Mouse (Mus musculus): Measurements from ENCODE around the gene Surf6. TPM values are rescaled to one million over a fixed set of nuclear protein-coding genes. Genes with fewer than 3 reads are reported as not detected.
A peak's percentile ranks its signal among the peaks of the same experiment; 100 is the strongest.
"Not testable (repeated sequence)": the region's sequence is repeated elsewhere in the genome, so short reads cannot be mapped to it uniquely, and the experiment has no call there.

The Surf6 gene
- total and polyA plus RNA-seq, 3 experiments: 5.2 to 26.6 (median 23.9) TPM

DNA sequence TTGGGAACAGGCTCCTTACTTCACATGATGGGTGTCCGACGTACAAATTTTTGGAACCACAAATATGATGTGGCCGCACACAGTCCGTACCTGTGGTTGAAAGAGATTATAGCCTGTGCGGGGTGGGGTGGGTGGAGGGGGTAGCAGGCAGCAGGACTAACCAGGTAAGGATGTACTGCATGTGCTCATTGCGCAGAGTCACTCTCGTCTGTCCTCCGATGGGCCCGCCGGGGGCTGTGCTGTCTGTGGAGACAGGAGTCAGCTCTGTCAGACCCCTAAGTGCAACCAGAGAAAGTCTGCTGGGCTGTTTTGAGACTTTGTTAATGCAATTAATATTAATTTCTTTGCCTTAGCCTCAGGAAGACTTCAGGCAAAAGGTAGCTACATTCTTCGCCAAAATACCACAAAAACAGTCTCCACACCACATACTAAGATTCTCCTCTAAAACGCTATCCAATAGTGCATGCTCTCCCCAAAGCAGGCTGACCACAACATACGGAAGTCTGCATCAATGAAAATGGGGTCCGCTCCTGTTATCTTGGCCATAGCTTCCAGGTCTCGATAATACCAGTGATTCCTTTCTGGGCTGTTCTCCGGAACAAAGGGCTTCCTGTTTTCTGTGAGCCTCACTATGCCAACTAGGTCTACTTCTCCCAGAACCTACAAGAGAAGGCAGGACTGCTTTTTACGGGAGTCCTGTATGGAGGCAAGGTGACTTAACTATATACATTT is 10.9 kb upstream of the Surf6 start:
- no peak for DNase-seq

DNA sequence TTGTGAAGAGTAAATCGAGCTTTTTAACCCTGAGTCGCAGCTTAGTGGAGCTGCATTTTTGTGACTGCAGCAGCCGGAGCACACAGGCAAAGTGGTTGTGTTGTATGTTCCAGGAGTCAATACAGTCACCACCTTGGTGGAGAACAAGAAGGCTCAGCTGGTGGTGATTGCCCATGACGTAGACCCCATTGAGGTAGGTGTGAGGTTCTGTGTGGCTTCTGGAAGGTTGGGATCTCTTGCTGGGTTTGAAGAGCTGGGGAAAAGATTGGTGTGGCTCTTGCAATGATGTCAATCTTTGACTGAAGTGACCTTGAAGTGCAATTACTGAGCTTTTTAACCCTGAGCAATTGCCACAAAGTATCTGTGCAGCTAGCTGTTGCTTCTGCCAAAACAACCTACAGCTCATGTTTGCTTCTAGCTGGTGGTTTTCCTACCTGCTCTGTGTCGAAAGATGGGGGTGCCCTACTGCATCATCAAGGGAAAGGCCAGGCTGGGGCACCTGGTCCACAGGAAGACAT is 9.6 kb upstream of the Surf6 start:
- no peak for DNase-seq

DNA sequence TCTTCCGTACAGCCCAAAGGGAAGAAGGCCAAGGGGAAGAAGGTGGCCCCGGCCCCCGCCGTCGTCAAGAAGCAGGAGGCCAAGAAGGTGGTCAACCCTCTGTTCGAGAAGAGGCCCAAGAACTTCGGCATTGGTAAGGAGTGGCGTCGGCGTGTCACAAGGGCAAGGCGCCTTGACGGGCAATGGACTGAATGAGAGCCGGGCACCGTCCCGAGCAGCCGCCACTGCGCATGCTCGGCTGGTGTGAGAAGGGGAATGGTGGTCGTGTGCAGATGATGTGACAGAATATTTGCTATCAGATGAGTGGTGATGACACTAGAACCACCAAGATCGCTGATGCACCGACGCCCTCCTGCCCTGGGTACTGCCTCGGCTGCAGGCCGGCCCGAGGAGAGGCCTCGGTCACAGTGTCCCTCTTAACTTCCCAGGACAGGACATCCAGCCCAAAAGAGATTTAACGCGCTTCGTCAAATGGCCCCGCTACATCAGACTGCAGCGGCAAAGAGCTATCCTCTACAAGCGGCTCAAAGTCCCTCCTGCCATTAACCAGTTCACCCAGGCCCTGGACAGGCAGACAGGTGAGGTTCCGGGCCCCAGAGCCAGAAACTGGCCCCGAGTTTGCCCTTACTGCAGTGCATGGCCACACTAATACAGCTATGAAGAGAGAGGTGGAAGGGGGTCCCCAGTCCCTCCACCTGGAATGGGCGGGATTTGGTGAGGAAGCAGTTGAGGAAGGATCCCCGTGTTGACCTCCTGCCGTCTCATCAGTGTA is 8.5 kb upstream of the Surf6 start:
- DNase-seq: no peak

DNA sequence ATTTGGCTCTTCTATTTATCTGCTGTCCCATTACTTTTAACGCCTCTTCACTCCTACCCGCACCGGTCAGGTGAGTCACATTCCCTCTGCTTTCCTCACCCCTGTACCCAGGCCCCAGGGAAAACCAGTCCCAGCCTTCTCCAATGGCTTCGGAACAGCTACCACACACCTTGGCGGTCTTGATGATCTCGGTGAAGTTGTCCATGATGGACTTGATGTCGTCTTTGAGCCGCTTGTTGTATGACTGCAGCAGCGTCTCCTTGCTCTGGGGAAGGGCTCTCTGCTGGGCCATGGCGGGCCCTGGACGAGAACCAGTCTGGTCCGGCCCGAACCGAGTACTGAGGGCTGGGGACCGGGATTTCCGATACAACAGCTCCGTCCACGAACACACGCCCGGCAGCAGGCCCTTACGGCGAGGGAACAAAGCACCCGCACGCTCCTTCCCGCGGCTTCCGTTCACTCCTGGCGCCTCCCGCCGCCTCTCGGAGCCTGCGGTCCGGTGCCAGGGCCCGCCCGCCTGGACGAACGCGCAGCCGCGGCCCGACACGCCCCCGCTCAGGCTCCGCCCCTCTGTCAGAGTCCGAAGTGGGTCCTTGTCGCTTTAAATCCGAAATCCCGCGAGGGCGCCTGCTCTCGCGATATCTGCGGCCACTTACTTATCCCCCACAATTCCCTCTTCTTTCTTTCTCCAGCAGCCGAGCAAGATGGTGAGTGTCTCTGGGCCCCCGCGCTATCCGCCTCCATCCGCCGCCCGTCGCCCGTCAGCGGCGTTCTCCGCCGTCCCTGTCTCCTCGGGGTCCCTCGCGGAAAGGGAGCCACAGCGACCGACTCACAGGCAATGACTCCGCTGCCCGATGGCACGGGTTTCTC is 7.7 kb upstream of the Surf6 start, which contains the start of the genes Med22 and Rpl7a:
Gene Med22, minus strand, starts transcription at position 554 of the 870 bp plus-strand sequence.
Gene Rpl7a, plus strand, starts transcription at position 641 of the 870 bp plus-strand sequence.
- DNase-seq: peak; percentile 100

DNA sequence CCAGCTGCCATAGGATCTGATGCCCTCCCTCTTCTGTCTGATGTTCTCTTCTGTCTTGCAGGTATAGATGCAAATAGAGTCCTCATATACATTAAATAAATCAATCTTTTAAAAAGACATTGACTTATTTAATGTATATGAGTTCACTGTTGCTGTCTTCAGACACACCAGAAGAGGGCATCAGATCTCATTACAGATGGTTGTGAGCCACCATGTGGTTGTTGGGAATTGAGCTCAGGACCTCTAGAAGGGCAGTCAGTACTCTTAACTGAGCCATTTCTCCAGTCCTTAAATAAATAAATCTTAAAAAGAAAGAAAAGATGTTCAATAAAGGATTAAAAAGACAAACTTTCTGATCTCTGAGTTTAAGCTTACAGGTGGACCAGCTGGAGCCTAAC is 6.7 kb upstream of the Surf6 start:
- no peak for DNase-seq

DNA sequence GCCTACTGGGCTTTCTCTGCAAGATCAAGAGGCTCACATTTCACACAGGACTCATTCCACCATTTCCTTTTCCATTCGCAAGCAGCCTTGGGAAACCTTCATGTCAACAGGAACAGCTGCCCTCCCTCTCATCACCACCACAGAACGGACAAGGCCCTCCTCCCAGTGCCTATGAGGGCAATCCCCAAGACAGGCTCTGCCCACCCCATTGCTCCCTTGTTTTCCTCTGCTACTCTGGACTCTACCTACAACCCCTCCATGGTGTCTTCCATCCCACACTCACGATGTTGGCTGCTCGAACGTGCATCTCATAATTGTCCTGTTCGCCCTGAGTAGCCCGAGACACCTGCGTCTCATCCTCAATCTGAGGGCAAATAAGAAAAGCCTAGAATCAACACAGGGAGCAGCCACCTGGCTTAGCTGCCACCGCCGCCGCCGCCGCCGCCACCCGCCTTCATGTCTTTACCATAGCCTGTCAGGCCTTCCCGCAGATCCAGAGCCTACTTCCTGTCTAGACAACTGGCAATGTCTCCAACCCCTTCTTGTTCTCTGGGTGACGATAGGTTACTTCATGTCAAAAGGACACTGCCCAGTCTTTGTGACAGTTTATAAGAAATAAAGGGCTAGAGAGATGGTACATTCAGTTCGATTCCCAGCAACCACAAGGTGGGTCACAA is 6.2 kb upstream of the Surf6 start:
- DNase-seq: no peak

DNA sequence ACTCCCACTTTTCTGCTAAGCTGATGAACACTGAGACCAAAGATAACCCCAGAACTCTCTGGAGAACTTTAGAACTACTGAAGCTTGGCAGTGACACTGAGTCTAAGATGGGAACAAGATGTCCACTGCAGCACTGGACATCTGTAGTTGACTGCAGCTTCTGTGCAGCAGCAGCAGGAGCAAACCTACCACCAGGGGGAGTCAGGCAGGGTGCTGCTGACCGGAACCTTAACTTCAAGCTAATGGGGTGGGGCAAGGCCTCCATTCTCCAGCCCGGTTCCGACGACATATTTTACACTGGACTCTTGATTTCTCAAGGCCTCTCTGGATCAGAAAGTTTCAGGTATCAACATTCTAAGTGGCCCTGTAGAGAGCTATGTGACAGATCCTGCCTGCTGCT is 4.4 kb upstream of the Surf6 start:
- DNase-seq: peak; percentile 65

DNA sequence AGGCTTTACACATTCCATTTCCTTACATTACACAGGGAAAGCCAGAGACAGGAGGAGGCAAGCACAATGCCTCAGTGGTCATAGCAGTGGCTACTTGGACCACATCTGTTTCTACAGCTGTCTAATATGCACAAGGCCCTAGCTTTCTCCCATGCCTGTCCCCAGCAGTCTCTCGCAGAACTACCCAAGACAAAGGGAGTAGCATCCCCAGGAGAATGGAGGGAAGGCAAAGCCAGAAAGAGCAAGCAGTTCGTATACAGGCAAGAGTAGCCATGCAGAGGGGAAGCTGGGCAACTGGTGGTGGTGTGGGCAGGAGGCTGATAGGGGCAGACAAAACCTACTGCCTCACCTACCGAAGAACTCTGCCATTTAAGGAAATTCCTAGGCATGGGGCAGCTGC is 3.8 kb upstream of the Surf6 start:
- DNase-seq: no peak

DNA sequence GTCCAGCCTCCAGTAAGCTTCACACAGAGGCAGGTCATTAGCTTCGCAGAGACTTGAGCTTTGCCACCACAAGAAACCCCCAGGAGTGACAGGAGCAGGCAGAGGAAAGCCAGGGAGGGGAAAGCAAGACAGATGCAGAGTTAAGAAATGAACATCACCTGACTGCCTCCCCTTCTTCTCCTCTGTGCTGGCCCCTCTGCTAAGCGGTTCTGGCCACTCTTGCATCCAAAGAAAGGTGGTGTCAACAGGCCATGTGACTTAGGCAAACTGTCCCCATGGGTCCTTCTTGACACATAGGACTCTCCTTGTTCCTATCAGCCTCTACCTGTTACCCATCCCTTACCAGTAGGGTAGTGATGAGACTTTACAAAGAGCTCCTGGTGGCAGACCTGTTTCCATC is 3.3 kb upstream of the Surf6 start:
- no peak for DNase-seq

DNA sequence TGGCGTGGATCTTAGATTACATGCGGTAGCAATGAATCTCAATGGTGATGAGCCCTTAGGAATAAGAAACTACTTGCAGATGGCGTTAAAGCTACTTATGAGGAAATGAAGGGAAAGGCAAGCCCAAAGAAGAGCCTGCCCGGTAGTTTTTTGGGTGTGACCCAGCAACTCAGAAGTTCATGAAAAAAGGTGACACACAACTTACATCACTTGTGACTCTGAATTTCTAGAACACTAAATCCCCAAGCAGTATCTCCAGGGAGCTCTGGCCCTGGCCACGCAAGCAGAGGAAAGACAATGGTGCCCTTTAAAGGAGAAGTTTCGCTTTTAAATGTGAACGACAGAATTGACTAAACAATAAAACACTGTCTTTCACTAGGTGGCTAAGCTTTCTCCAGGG is 632 bp upstream of the Surf6 start:
- no peak for DNase-seq

DNA sequence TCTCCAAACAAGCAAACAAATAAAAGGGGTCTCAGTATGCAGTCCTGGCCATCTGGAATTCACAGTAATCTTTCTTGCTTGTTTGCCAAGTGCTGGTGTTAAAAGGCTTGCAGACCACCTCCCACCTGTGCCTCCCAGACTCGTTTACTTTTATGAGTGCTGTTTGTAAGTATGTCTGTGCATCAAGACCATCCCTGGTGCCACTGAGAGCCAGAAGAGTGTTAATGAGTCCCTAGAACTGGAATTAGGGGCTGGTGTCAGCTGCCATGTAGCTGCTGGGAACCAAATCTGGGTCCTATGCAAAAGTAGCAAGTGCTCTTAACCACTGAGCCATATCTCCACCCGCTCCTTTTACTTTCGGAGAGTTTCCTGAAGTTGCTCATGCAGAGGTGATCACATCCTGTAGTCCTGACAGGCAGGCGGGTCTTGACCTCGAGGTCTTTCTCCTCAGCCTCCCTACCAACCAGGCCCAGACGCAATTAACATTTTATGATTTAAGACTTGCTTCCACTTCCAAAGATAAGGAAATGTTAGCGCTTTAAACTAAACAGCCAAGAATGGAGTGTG is 762 bp downstream of the Surf6 start:
- DNase-seq: no peak

DNA sequence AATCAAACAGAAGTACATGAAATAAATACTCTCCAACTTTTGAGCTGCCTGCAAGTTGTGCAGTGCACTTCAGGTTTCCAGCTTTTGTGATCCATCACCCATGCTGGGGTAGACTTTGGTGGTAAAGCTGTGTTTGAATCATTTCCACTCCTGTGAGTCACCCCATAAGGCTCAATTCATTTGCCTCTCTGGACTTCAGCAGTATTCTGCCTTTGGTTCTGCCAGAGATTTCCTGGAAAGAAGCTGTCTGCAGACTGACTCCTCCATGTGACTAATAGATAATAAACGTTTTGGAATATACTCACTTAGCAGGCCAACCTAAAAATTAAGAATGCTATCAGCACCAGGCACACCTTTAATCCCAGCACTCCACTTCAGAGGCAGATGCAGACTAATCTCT is 1.9 kb downstream of the Surf6 start:
- no peak for DNase-seq

DNA sequence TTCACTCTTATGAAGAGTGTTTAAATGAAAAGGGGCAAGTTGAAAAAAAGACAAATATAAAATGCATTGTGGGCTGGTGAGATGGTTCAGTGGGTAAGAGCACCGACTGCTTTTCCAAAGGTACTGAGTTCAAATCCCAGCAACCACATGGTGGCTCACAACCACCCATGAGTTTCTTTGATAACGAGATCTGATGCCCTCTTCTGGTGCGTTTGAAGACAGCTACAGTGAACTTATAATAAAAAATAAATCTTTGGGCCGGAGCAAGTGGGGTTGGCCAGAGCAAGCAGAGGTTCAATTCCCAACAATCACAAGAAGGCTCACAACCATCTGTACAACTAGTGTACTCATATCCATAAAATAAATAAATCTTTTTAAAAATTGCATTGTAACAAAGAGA is 6.8 kb downstream of the Surf6 start:
- no peak for DNase-seq

DNA sequence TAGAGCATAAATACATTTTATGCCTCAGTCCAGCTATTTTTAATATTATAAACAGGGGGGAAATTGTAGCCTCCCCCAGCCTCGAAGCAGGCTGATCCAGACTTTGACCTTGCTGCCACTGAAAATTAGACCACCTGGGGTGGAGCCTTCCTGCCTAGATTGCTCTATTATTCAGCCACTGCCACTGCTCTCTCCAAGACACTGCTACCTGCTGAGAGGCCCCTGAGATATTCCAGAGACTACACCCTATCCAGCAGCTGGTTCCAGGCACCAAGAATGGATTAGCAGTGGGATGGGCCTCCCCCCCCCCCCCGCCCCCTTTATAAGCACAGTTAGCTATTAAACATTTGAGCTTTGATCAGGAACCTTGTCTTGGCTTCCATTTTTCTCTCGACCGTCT is 16.5 kb downstream of the Surf6 start:
- DNase-seq: not testable (repeated sequence)

DNA sequence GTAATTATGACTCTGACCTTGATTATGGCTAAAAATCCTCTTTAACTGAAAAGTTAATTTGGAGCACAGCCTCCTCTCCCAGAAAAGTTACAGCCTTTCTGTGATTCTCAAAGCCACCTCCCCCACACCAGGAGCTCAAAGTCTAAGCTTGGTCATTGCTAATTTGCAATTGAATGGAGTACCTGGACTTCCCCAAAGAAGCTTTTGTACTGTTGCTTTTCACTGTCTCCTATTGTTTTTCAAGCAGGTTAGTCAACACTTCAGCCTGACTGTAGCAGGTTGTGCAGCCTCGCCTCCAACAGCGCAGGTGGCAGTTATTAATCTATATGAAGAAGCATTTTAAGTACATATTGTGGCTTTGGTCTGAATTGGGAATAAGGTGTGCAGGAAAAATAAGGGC is 17.1 kb downstream of the Surf6 start:
- DNase-seq: not testable (repeated sequence)

DNA sequence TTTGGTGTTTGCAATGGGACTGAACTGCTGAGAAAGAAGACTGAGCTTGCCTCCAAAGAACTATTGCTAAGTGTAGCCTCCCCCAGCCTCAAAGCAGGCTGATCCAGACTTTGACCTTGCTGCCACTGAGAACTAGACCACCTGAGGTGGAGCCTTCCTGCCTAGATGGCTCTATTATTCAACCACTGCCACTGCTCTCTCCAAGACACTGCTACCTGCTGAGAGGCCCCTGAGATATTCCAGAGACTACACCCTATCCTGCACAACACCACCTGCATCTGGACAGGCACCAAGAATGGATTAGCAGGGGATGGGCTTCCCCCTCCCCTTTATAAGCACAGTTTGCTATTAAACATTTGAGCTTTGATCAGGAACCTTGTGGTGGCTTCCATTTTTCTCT is 24.1 kb downstream of the Surf6 start:
- DNase-seq: no peak

DNA sequence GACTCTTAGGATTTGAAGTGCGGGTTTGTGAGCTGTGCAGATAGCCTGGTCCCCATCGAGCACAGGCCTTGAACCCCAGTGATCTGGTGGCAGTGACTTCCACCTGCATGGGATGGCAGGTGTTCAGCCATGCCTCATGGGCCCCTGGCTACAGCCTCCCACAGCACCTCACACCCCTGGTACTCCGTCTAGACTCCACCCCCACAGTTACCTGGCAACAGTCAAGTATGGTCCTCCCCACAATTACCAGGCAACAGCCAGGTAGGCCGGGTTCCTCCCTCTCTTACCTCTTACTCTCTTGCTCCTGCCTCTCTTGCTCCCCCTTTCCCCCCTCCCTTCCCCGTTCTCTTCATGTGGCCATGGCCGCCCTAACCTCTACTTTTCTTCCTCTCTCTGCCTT is 32.0 kb downstream of the Surf6 start:
- no peak for DNase-seq

DNA sequence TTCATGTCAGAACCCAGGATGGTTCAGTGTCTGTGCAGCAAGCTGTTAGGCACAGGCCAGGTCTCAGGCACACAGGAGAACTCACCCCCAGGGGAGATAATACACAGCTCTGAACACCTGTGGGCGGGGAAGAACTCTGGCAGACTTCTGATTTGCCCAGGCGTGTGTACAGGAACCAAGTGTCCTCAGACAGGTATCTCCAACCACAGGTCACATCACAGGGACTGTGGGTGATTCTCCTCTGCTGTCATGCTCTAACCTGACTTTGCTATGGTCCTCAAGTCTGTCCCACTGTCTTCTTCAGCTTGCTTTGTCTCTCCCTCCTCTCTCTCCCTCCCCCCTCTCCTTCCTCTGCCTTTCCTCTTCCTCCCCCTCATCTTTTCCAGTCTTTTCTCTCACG is 37.8 kb downstream of the Surf6 start, which contains the start of gene Abo:
Gene Abo, minus strand, starts transcription at position 101 of the 400 bp plus-strand sequence.
- DNase-seq: no peak

DNA sequence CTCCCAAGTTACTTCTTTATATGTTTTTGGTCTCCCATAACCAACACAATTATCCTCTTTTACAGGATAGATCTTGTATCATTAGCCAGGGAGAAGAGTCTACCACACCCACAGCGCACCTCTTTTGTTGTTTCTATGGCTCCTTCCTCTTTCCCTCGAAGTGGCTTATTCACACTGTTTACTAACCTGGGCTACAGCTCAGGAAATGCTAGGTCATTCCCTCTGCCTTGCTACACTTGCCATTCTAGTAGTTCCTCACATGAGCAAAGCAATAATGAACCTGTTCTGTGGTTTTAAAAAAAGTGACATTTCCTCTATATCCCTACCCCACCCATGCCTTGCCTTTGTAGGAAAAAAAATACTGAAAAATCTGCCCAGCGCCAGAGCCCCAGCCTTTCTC is 39.8 kb downstream of the Surf6 start:
- no peak for DNase-seq

DNA sequence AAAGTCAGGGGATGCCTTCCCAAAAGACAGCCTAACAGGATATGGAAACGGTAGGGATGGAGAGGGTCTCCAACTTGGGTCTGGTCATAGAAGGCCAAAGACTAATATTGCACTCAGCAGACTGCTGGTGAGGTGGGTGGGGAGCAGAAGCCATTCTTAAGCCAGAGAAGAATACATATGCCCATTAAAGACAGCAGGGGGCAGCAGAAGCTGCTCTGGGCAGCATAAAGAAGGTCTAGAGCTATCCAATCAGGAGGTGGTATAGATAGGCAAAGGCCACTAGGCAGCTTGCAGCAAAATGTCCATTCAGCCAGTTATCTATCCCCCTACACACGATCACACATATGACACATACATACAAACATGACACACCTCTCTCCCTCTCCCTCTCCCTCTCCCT is 55.0 kb downstream of the Surf6 start:
- DNase-seq: peak; percentile 35

All from adrenal gland, adult 2 months (tissue).